Mouse (Mus musculus) R1 (cell line): ENCODE results near the gene Sod2.
"Not testable (repeated sequence)": the region's sequence is repeated elsewhere in the genome, so short reads cannot be mapped to it uniquely, and the experiment has no call there.

ENCODE experiments used
- DNase-seq: peaks from one replicate; pipeline ENCODE4 v3.0.0-alpha.2; 2018; ENCODE audit warnings: low read depth, low spot score

The Sod2 gene

GRCm38 (mm10) chr17:13006546-13006945 lies at the start of gene Sod2:
Gene Sod2, plus strand, starts transcription at chr17:13006846.
- DNase-seq, result peak; percentile 20

- not testable (repeated sequence) for DNase-seq
These were observed 47.3 kb upstream of the Sod2 start for GRCm38 (mm10) chr17:12959377-12959776.

- peak; percentile 97 for DNase-seq
These were observed 46.2 kb upstream of the Sod2 start, which contains the start of gene Acat2 for GRCm38 (mm10) chr17:12960331-12960873. Gene Acat2, minus strand, starts transcription at chr17:12960747.

- no peak for DNase-seq
These were observed 43.2 kb upstream of the Sod2 start for GRCm38 (mm10) chr17:12963476-12963875.

- DNase-seq, result no peak
These were observed 39.5 kb upstream of the Sod2 start for GRCm38 (mm10) chr17:12967173-12967572.

GRCm38 (mm10) chr17:12973851-12974250 lies 32.8 kb upstream of the Sod2 start:
- DNase-seq, result no peak

GRCm38 (mm10) chr17:12978546-12978945 lies 28.1 kb upstream of the Sod2 start:
- no peak for DNase-seq

GRCm38 (mm10) chr17:12983988-12984387 lies 22.7 kb upstream of the Sod2 start:
- DNase-seq, result no peak

- peak; percentile 89 for DNase-seq
These were observed 18.6 kb upstream of the Sod2 start for GRCm38 (mm10) chr17:12988096-12988495.

- DNase-seq, result peak; percentile 19
These were observed 16.0 kb upstream of the Sod2 start for GRCm38 (mm10) chr17:12990567-12991145.

- peak; percentile 70 for DNase-seq
These were observed 15.4 kb upstream of the Sod2 start for GRCm38 (mm10) chr17:12991194-12991634.

GRCm38 (mm10) chr17:12991635-12992358 lies 14.8 kb upstream of the Sod2 start:
- peak; percentile 78 for DNase-seq

GRCm38 (mm10) chr17:12992470-12992991 lies 14.1 kb upstream of the Sod2 start:
- DNase-seq, result peak; percentile 96

GRCm38 (mm10) chr17:12994069-12994468 lies 12.6 kb upstream of the Sod2 start, which contains the start of gene Wtap:
Gene Wtap, minus strand, starts transcription at chr17:12994169.
- DNase-seq, result no peak

GRCm38 (mm10) chr17:12996345-12996744 lies 10.3 kb upstream of the Sod2 start:
- DNase-seq, result peak; percentile 68

- DNase-seq, result no peak
These were observed 8.8 kb upstream of the Sod2 start for GRCm38 (mm10) chr17:12997890-12998289.

- DNase-seq, result peak; percentile 79
These were observed 7.6 kb upstream of the Sod2 start for GRCm38 (mm10) chr17:12999069-12999468.

GRCm38 (mm10) chr17:13002243-13002642 lies 4.4 kb upstream of the Sod2 start:
- not testable (repeated sequence) for DNase-seq

- peak; percentile 23 for DNase-seq
These were observed 2.2 kb upstream of the Sod2 start for GRCm38 (mm10) chr17:13004436-13004835.

- peak; percentile 23 for DNase-seq
These were observed 338 bp downstream of the Sod2 start for GRCm38 (mm10) chr17:13006984-13007383.

GRCm38 (mm10) chr17:13007730-13008425 lies 1.2 kb downstream of the Sod2 start:
- DNase-seq, result peak; percentile 96

GRCm38 (mm10) chr17:13008528-13008927 lies 1.9 kb downstream of the Sod2 start:
- DNase-seq, result no peak
